Mouse (Mus musculus) limb, embryonic 14.5 days (tissue): Measurements from ENCODE around the gene Aven. TPM values are rescaled to one million over a fixed set of nuclear protein-coding genes. Genes with fewer than 3 reads are reported as not detected.

Source experiments
- ATAC-seq: fragments of 200-750 bp; cut with Nextera tagmentation; 2 replicates; pipeline ENCODE4 v1.8.0; 2017; ENCODE audit warnings: low read depth, moderate number of reproducible peaks, moderate TSS enrichment; ENCODE audit not compliant: low FRiP score
- DNase-seq: peaks from one replicate; pipeline ENCODE4 v3.0.0-alpha.2; 2015; ENCODE audit warnings: low spot score
- H3K27ac ChIP-seq: fragments of 300-500 bp; sonication (generic); replicated peaks from 2 replicates; pipeline ENCODE4 v1.5.1; 2014; ENCODE audit warnings: low read depth, mild to moderate bottlenecking, low read length, moderate library complexity, mixed read lengths
- H3K27me3 ChIP-seq: fragments of 300-500 bp; sonication (generic); 2 replicates; pipeline ENCODE4 v1.6.1; 2014; ENCODE audit warnings: low read length, mixed read lengths; ENCODE audit not compliant: control insufficient read depth, insufficient read depth
- H3K36me3 ChIP-seq: fragments of 300-500 bp; sonication (generic); 2 replicates; pipeline ENCODE4 v1.6.1; 2014; ENCODE audit warnings: mild to moderate bottlenecking, low read length, moderate library complexity, mixed read lengths; ENCODE audit not compliant: control insufficient read depth, insufficient read depth
- H3K4me1 ChIP-seq: fragments of 300-500 bp; sonication (generic); 2 replicates; pipeline ENCODE4 v1.6.1; 2014; ENCODE audit warnings: antibody characterized with exemption, low read length, mixed read lengths; ENCODE audit not compliant: control insufficient read depth, insufficient read depth
- H3K4me2 ChIP-seq: fragments of 300-500 bp; sonication (generic); replicated peaks from 2 replicates; pipeline ENCODE4 v1.6.1; 2014; ENCODE audit warnings: low read depth, mild to moderate bottlenecking, low read length, moderate library complexity; ENCODE audit not compliant: severe bottlenecking
- H3K4me3 ChIP-seq: fragments of 300-500 bp; sonication (generic); replicated peaks from 2 replicates; pipeline ENCODE4 v1.5.1; 2014; ENCODE audit warnings: low read length
- H3K9ac ChIP-seq: fragments of 300-500 bp; sonication (generic); 2 replicates; pipeline ENCODE4 v1.6.1; 2014; ENCODE audit warnings: mild to moderate bottlenecking, low read depth, low read length, moderate library complexity; ENCODE audit not compliant: severe bottlenecking
- H3K9me3 ChIP-seq: fragments of 300-500 bp; sonication (generic); 2 replicates; pipeline ENCODE4 v1.6.1; 2016; ENCODE audit warnings: low read length; ENCODE audit not compliant: control insufficient read depth
- POLR2A ChIP-seq: fragments of 200-500 bp; IDR thresholded peaks from 2 replicates; pipeline ENCODE4 v1.8.0; 2012; ENCODE audit warnings: inconsistent platforms, mild to moderate bottlenecking, moderate library complexity, borderline replicate concordance; ENCODE audit not compliant: insufficient read depth, insufficient read length; ENCODE audit errors: extremely low read depth
- WGBS: fragments of 180-500 bp; shearing (Covaris S2); extraction: QIAGEN DNeasy Blood & Tissue Kit; methylation state at CpG from one replicate; pipeline ENCODE4 v1.1.7; 2014; 5-methylcytosine and 5-hydroxymethylcytosine counted together
- polyA plus RNA-seq, 2 experiments: library from polyadenylated mRNA; depleted of rRNA in 1 of 2; stranded (reverse) in 1 of 2; unstranded in 1 of 2; fragments of >200 nt; fragmentation: Nextera tagmentation in 1 of 2; extraction: Ambion mirVana in 1 of 2; gene quantifications; 2 replicates each; pipeline versions ENCODE4 v1.2.1 to v1.2.3; 2012 to 2014

The Aven gene
- polyA plus RNA-seq, 2 experiments = 8.0 to 10.7 TPM

DNA sequence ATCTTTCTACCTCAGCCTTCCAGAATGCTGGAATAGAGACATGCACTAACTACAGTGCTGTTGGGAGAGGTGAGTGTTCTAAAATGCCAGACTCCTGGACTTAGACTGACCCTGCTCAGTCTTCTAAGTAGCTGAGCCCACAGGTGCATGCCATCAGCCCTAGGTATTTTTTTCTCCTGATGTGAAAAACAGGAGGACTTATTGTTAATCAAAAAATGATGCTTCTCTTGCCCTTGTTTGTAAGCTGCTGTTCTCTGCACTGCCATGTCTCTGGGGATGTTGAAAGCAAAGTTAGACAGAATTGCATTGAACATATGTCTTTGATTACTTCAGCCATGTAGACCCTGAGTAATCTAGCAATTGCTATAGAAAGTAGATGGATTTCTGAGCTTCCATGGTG is 64.7 kb downstream of the Aven start:
- Histone ChIP-seq H3K9me3 (no peaks in the 10 kb centered on the region), H3K36me3 (no peaks in the 10 kb centered on the region), H3K4me3 (no peak overlapping the region), H3K4me2 (no peak overlapping the region), H3K4me1 (no peaks in the 10 kb centered on the region), H3K9ac (no peak overlapping the region), H3K27me3 (no peaks in the 10 kb centered on the region), H3K27ac (no peak overlapping the region)
- DNase-seq = no peak
- ATAC-seq = no peak
- no peak for TF ChIP-seq POLR2A

- H3K4me1 ChIP-seq = no peaks in the 10 kb centered on the region
- H3K27ac ChIP-seq = no peak overlapping the region
- DNase-seq = no peak
- H3K4me2 ChIP-seq = no peak overlapping the region
- no peaks in the 10 kb centered on the region for H3K9me3 ChIP-seq
- H3K9ac ChIP-seq = no peak overlapping the region
- no peak overlapping the region for H3K4me3 ChIP-seq
- TF ChIP-seq POLR2A = no peak
- no peaks in the 10 kb centered on the region for H3K27me3 ChIP-seq
- no peaks in the 10 kb centered on the region for H3K36me3 ChIP-seq
- 90% methylated on average over 7 of the region's 7 CpGs for WGBS
- ATAC-seq = no peak
Measured at GRCm38 (mm10) chr2:112561549-112561948, 68.8 kb downstream of the Aven start.

- 100% methylated on average over 1 of the region's 1 CpGs for WGBS
- Histone ChIP-seq H3K9me3 (no peaks in the 10 kb centered on the region), H3K4me3 (no peak overlapping the region), H3K4me2 (no peak overlapping the region), H3K9ac (no peak overlapping the region), H3K27me3 (no peaks in the 10 kb centered on the region), H3K4me1 (no peaks in the 10 kb centered on the region), H3K36me3 (no peaks in the 10 kb centered on the region), H3K27ac (no peak overlapping the region)
- DNase-seq (no peak), ATAC-seq (no peak)
- no peak for TF ChIP-seq POLR2A
Measured at GRCm38 (mm10) chr2:112565060-112565459, 72.3 kb downstream of the Aven start.

DNA sequence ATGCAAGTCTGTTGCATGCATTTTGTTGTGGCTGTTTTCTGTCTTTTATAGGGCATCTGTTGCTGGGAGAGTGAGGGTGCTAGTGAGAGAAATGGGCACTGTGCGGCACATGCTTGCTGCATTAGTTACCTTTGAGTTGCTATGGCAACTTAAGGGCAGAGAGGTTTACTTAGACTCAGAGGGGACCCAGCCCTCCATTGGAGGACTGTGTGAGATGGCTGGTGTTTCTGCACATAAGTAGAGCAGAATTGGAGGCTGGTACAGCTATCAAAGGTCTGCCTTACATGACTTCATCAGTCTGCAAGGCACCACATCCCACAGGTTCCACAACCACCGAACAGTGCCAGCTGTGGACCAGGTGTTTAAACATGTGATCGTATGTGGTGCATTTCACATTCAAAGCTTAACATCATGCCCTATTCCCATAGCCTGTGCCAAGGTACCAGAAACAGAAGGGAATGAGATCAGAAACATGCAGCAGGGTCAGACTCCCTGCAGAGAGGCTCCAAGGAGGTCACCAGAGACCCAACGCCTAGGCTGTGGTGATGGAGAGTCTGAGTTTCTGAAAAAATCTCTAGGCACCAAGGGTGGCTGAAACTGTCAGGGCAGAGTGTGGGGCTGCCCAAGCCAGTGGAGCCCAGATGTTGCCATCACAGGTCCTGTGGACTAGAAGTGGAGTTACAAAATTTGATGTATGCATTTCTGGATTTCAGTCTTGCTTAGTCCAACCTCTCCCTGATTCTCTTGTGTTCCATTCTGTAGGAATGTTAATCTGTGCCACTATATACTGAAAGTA is 73.7 kb downstream of the Aven start:
- Histone ChIP-seq H3K4me1 (no peaks in the 10 kb centered on the region), H3K4me3 (no peak overlapping the region), H3K9ac (no peak overlapping the region), H3K4me2 (no peak overlapping the region), H3K27me3 (no peaks in the 10 kb centered on the region), H3K36me3 (no peaks in the 10 kb centered on the region), H3K9me3 (no peaks in the 10 kb centered on the region), H3K27ac (no peak overlapping the region)
- DNase-seq = no peak
- WGBS = 51% methylated on average over 4 of the region's 4 CpGs
- no peak for ATAC-seq
- no peak for TF ChIP-seq POLR2A

- no peak for TF ChIP-seq POLR2A
- Histone ChIP-seq H3K4me3 (no peak overlapping the region), H3K36me3 (no peaks in the 10 kb centered on the region), H3K27me3 (no peaks in the 10 kb centered on the region), H3K9me3 (no peaks in the 10 kb centered on the region), H3K4me1 (no peaks in the 10 kb centered on the region), H3K4me2 (no peak overlapping the region), H3K9ac (no peak overlapping the region), H3K27ac (no peak overlapping the region)
- 88% methylated on average over 4 of the region's 4 CpGs for WGBS
- ATAC-seq (no peak), DNase-seq (no peak)
Measured at GRCm38 (mm10) chr2:112567786-112568185, 75.0 kb downstream of the Aven start.
